Mouse (Mus musculus): Measurements from ENCODE around the gene Fam102a.
"Not testable (repeated sequence)": the region's sequence is repeated elsewhere in the genome, so short reads cannot be mapped to it uniquely, and the experiment has no call there.

Gene Fam102a

GRCm38 (mm10) chr2:32534733-32535471 is at the start of gene Fam102a:
Gene Fam102a, plus strand, starts transcription at chr2:32535332.
- peak; percentile 94 for DNase-seq (ENCODE audit: low read depth, low spot score)

GRCm38 (mm10) chr2:32485751-32486150 is 49.4 kb upstream of the Fam102a start:
- DNase-seq (ENCODE audit: low read depth, low spot score) = no peak

GRCm38 (mm10) chr2:32486155-32486554 is 49.0 kb upstream of the Fam102a start:
- no peak for DNase-seq (ENCODE audit: low read depth, low spot score)

GRCm38 (mm10) chr2:32487124-32487623 is 48.0 kb upstream of the Fam102a start:
- DNase-seq (ENCODE audit: low read depth, low spot score) = peak; percentile 81

- peak; percentile 81 for DNase-seq (ENCODE audit: low read depth, low spot score)
These were observed 46.5 kb upstream of the Fam102a start for GRCm38 (mm10) chr2:32488679-32489078.

GRCm38 (mm10) chr2:32490730-32491129 is 44.4 kb upstream of the Fam102a start:
- not testable (repeated sequence) for DNase-seq (ENCODE audit: low read depth, low spot score)

- DNase-seq (ENCODE audit: low read depth, low spot score) = no peak
These were observed 42.5 kb upstream of the Fam102a start for GRCm38 (mm10) chr2:32492661-32493060.

GRCm38 (mm10) chr2:32493301-32493701 is 41.8 kb upstream of the Fam102a start:
- DNase-seq (ENCODE audit: low read depth, low spot score) = no peak

GRCm38 (mm10) chr2:32494522-32494921 is 40.6 kb upstream of the Fam102a start:
- DNase-seq (ENCODE audit: low read depth, low spot score) = no peak

GRCm38 (mm10) chr2:32495185-32495726 is 39.9 kb upstream of the Fam102a start:
- no peak for DNase-seq (ENCODE audit: low read depth, low spot score)

- DNase-seq (ENCODE audit: low read depth, low spot score) = no peak
These were observed 38.9 kb upstream of the Fam102a start for GRCm38 (mm10) chr2:32496190-32496589.

GRCm38 (mm10) chr2:32499365-32499764 is 35.8 kb upstream of the Fam102a start:
- no peak for DNase-seq (ENCODE audit: low read depth, low spot score)

GRCm38 (mm10) chr2:32500461-32500860 is 34.7 kb upstream of the Fam102a start:
- no peak for DNase-seq (ENCODE audit: low read depth, low spot score)

- no peak for DNase-seq (ENCODE audit: low read depth, low spot score)
These were observed 33.3 kb upstream of the Fam102a start for GRCm38 (mm10) chr2:32501754-32502324.

GRCm38 (mm10) chr2:32502843-32503242 is 32.3 kb upstream of the Fam102a start:
- no peak for DNase-seq (ENCODE audit: low read depth, low spot score)

- DNase-seq (ENCODE audit: low read depth, low spot score) = no peak
These were observed 31.5 kb upstream of the Fam102a start for GRCm38 (mm10) chr2:32503588-32503987.

- DNase-seq (ENCODE audit: low read depth, low spot score) = no peak
These were observed 29.6 kb upstream of the Fam102a start for GRCm38 (mm10) chr2:32505536-32505935.

GRCm38 (mm10) chr2:32506673-32507668 is 28.2 kb upstream of the Fam102a start:
- no peak for DNase-seq (ENCODE audit: low read depth, low spot score)

- no peak for DNase-seq (ENCODE audit: low read depth, low spot score)
These were observed 27.2 kb upstream of the Fam102a start for GRCm38 (mm10) chr2:32507906-32508305.

- no peak for DNase-seq (ENCODE audit: low read depth, low spot score)
These were observed 25.8 kb upstream of the Fam102a start for GRCm38 (mm10) chr2:32509287-32509686.

GRCm38 (mm10) chr2:32509896-32510295 is 25.2 kb upstream of the Fam102a start:
- DNase-seq (ENCODE audit: low read depth, low spot score) = no peak

- DNase-seq (ENCODE audit: low read depth, low spot score) = no peak
These were observed 22.5 kb upstream of the Fam102a start for GRCm38 (mm10) chr2:32512592-32512991.
